Mouse (Mus musculus) embryonic stem cell, embryonic (primary cell): ENCODE data around the gene Osbpl9.

Experiments
- CTCF ChIA-PET, 4 experiments: fragments of 300-600 bp in 2 of 4; fragments of 350-600 bp in 2 of 4; sonication (Branson Sonifier 250); formaldehyde crosslinking; loops; one replicate each; lab custom pipeline; 2022; ENCODE audit warnings: inconsistent platforms in 2 of 4; lab: Charles Lee
- POLR2A ChIA-PET, 4 experiments: fragments of 300-600 bp in 2 of 4; fragments of 350-600 bp in 2 of 4; sonication (Branson Sonifier 250); formaldehyde crosslinking; loops; one replicate each; lab custom pipeline; 2022; ENCODE audit warnings: antibody characterized with exemption in 4 of 4, inconsistent platforms in 1 of 4; lab: Charles Lee

The Osbpl9 gene

GRCm38 (mm10) chr4:109222001-109222400 is 19.9 kb upstream of the Osbpl9 start:
- POLR2A ChIA-PET, result no interaction called here
- CTCF ChIA-PET, result no interaction called here

- CTCF ChIA-PET, result interaction anchor here in 2 of 4 experiments (0.6 to 1.7 kb wide), 2 partner anchors 20 to 609 kb away, joined by 3 to 5 read pairs; no protein-coding TSS in a partner anchor
- POLR2A ChIA-PET, result interaction anchor here in 2 of 4 experiments (0.9 to 1.2 kb wide), 5 partner anchors 12 to 37 kb away, joined by 3 to 7 read pairs (median 3); partner anchors contain the start of gene Osbpl9 (in 2 of the 2)
Measured at GRCm38 (mm10) chr4:109220441-109220940, 18.4 kb upstream of the Osbpl9 start.

- POLR2A ChIA-PET, result interaction anchor here (0.5 to 2.2 kb wide), 15 partner anchors 13 to 385 kb away, joined by 3 to 13 read pairs (median 3); partner anchors contain the start of genes Osbpl9 (in 2 of the 4), Btf3l4 (in 1 of the 4) and Nrd1 (in 1 of the 4)
Measured at GRCm38 (mm10) chr4:109218008-109218407, 15.9 kb upstream of the Osbpl9 start.

GRCm38 (mm10) chr4:109213986-109214385 is 11.9 kb upstream of the Osbpl9 start:
- CTCF ChIA-PET, result no interaction called here

More at GRCm38 (mm10) chr4:109218008-109218407, 15.9 kb upstream of the Osbpl9 start:
- CTCF ChIA-PET, result interaction anchor here in 2 of 4 experiments (0.7 to 1.3 kb wide), 5 partner anchors 8 to 346 kb away, joined by 3 to 6 read pairs (median 3); partner anchors contain the start of gene Osbpl9 (in 1 of the 2)

GRCm38 (mm10) chr4:109210881-109211280 is 8.8 kb upstream of the Osbpl9 start:
- POLR2A ChIA-PET, result no interaction called here
- CTCF ChIA-PET, result no interaction called here

More at GRCm38 (mm10) chr4:109213986-109214385, 11.9 kb upstream of the Osbpl9 start:
- POLR2A ChIA-PET, result interaction anchor here in 2 of 4 experiments (0.5 to 4.2 kb wide), 5 partner anchors 12 to 30 kb away, joined by 3 to 10 read pairs (median 3); partner anchors contain the start of gene Osbpl9 (in 2 of the 2)

GRCm38 (mm10) chr4:109210253-109210652 is 8.2 kb upstream of the Osbpl9 start:
- ChIA-PET CTCF (no interaction called here), POLR2A (interaction anchor here in 1 of 4 experiments (0.5 kb wide), 1 partner anchor 53 kb away, joined by 3 read pairs; no protein-coding TSS in a partner anchor)

GRCm38 (mm10) chr4:109207524-109207923 is 5.5 kb upstream of the Osbpl9 start:
- ChIA-PET POLR2A (no interaction called here), CTCF (no interaction called here)

- CTCF ChIA-PET, result no interaction called here
- POLR2A ChIA-PET, result interaction anchor here in 2 of 4 experiments (1.0 to 1.1 kb wide), 2 partner anchors 11 to 13 kb away, joined by 3 to 4 read pairs; no protein-coding TSS in a partner anchor
Measured at GRCm38 (mm10) chr4:109204416-109204815, 2.3 kb upstream of the Osbpl9 start.

GRCm38 (mm10) chr4:109203931-109204330 is 1.9 kb upstream of the Osbpl9 start:
- ChIA-PET CTCF (no interaction called here), POLR2A (interaction anchor here in 1 of 4 experiments (1.0 kb wide), 1 partner anchor 12 kb away, joined by 4 read pairs; no protein-coding TSS in a partner anchor)

- POLR2A ChIA-PET, result interaction anchor here in 2 of 4 experiments (0.5 to 1.6 kb wide), 5 partner anchors 11 to 190 kb away, joined by 3 to 6 read pairs (median 4); no protein-coding TSS in a partner anchor
- CTCF ChIA-PET, result interaction anchor here in 2 of 4 experiments (0.5 to 1.1 kb wide), 2 partner anchors 9 to 213 kb away, joined by 3 to 4 read pairs; no protein-coding TSS in a partner anchor
Measured at GRCm38 (mm10) chr4:109199069-109199468, 3.0 kb downstream of the Osbpl9 start.

- POLR2A ChIA-PET, result interaction anchor here in 2 of 4 experiments (0.7 to 1.2 kb wide), 3 partner anchors 18 to 68 kb away, joined by 3 to 4 read pairs (median 3); no protein-coding TSS in a partner anchor
- CTCF ChIA-PET, result interaction anchor here in 1 of 4 experiments (0.8 kb wide), 1 partner anchor 15 kb away, joined by 3 read pairs; no protein-coding TSS in a partner anchor
Measured at GRCm38 (mm10) chr4:109195900-109196629, 6.0 kb downstream of the Osbpl9 start.

- ChIA-PET CTCF (no interaction called here), POLR2A (interaction anchor here in 2 of 4 experiments (0.8 kb wide), 2 partner anchors 8 to 9 kb away, joined by 3 to 4 read pairs; partner anchors contain the start of gene Osbpl9 (in 2 of the 2))
Measured at GRCm38 (mm10) chr4:109193886-109194285, 8.2 kb downstream of the Osbpl9 start.

- POLR2A ChIA-PET, result interaction anchor here (0.8 to 2.9 kb wide), 4 partner anchors 10 to 45 kb away, joined by 3 to 14 read pairs (median 4); partner anchors contain the start of gene Osbpl9 (in 2 of the 4)
- CTCF ChIA-PET, result interaction anchor here in 1 of 4 experiments (0.6 kb wide), 1 partner anchor 232 kb away, joined by 3 read pairs; no protein-coding TSS in a partner anchor
Measured at GRCm38 (mm10) chr4:109191598-109191997, 10.5 kb downstream of the Osbpl9 start.

GRCm38 (mm10) chr4:109185616-109186405 is 16.3 kb downstream of the Osbpl9 start:
- ChIA-PET CTCF (no interaction called here), POLR2A (interaction anchor here in 1 of 4 experiments (0.6 kb wide), 1 partner anchor 12 kb away, joined by 3 read pairs; no protein-coding TSS in a partner anchor)

GRCm38 (mm10) chr4:109175677-109176076 is 26.4 kb downstream of the Osbpl9 start:
- ChIA-PET POLR2A (interaction anchor here in 1 of 4 experiments (0.7 to 1.1 kb wide), 3 partner anchors 9 to 200 kb away, joined by 3 read pairs; no protein-coding TSS in a partner anchor), CTCF (no interaction called here)

GRCm38 (mm10) chr4:109173775-109174440 is 28.2 kb downstream of the Osbpl9 start:
- ChIA-PET POLR2A (interaction anchor here in 2 of 4 experiments (0.6 to 1.6 kb wide), 11 partner anchors 9 to 56 kb away, joined by 3 to 7 read pairs (median 3); partner anchors contain the start of gene Osbpl9 (in 1 of the 2)), CTCF (interaction anchor here in 3 of 4 experiments (0.6 to 0.9 kb wide), 4 partner anchors 8 to 23 kb away, joined by 3 to 5 read pairs (median 4); no protein-coding TSS in a partner anchor)

GRCm38 (mm10) chr4:109173369-109173768 is 28.7 kb downstream of the Osbpl9 start:
- POLR2A ChIA-PET, result interaction anchor here in 2 of 4 experiments (0.6 to 1.6 kb wide), 11 partner anchors 9 to 318 kb away, joined by 3 to 7 read pairs (median 3); partner anchors contain the start of gene Osbpl9 (in 1 of the 2)
- CTCF ChIA-PET, result interaction anchor here in 2 of 4 experiments (0.6 to 0.7 kb wide), 2 partner anchors 7 to 22 kb away, joined by 3 read pairs; no protein-coding TSS in a partner anchor
